Mouse (Mus musculus) ES-E14 (cell line): ENCODE measurements around the gene Wbp1l. TPM values are rescaled to one million over a fixed set of nuclear protein-coding genes. Genes with fewer than 3 reads are reported as not detected.

Experiments used
- DNase-seq: peaks from one replicate; pipeline ENCODE4 v3.0.0-alpha.2; 2013; ENCODE audit warnings: low read depth, low spot score
- H3K27ac ChIP-seq: 2 replicates; pipeline ENCODE4 v1.5.1; 2012; ENCODE audit warnings: low read depth, mild to moderate bottlenecking, low read length, moderate library complexity, mixed read lengths; ENCODE audit not compliant: poor library complexity, insufficient read depth, severe bottlenecking
- H3K36me3 ChIP-seq: 2 replicates; pipeline ENCODE4 v1.6.1; 2012; ENCODE audit warnings: mild to moderate bottlenecking, low read length, moderate library complexity, mixed read lengths; ENCODE audit not compliant: control insufficient read depth, poor library complexity, insufficient read depth, severe bottlenecking
- H3K4me1 ChIP-seq, 2 experiments: fragments of 150-350 bp in 1 of 2; sonication (generic) in 1 of 2; 2 replicates each; pipeline ENCODE4 v1.6.1; 2012; ENCODE audit warnings: low read length in 2 of 2, mild to moderate bottlenecking in 1 of 2, mixed read lengths in 1 of 2; ENCODE audit not compliant: control insufficient read depth in 2 of 2, insufficient read depth in 2 of 2, poor library complexity in 1 of 2
- H3K4me3 ChIP-seq, 2 experiments: fragments of 150-350 bp in 1 of 2; sonication (generic) in 1 of 2; 2 replicates each; pipeline ENCODE4 v1.5.1; 2012; ENCODE audit warnings: low read length in 2 of 2, low read depth in 1 of 2, mild to moderate bottlenecking in 1 of 2, mixed read lengths in 1 of 2; ENCODE audit not compliant: insufficient read depth in 1 of 2, poor library complexity in 1 of 2, severe bottlenecking in 1 of 2
- H3K9ac ChIP-seq: 2 replicates; pipeline ENCODE4 v1.6.1; 2012; ENCODE audit warnings: low read depth, mild to moderate bottlenecking, low read length, mixed read lengths; ENCODE audit not compliant: poor library complexity, insufficient read depth, severe bottlenecking
- H3K9me3 ChIP-seq: fragments of 150-350 bp; sonication (generic); 2 replicates; pipeline ENCODE4 v1.6.1; 2012; ENCODE audit warnings: low read depth, mild to moderate bottlenecking, low read length; ENCODE audit not compliant: control insufficient read depth, insufficient read depth
- CHD2 ChIP-seq: IDR thresholded peaks from 2 replicates; pipeline ENCODE4 v1.6.1; 2014; ENCODE audit warnings: mild to moderate bottlenecking, low read depth, low read length, inconsistent platforms
- HCFC1 ChIP-seq: IDR thresholded peaks from 2 replicates; pipeline ENCODE4 v1.6.1; 2012; ENCODE audit warnings: low read length, inconsistent platforms, borderline replicate concordance; ENCODE audit not compliant: insufficient read depth
- MAFK ChIP-seq: IDR thresholded peaks from 2 replicates; pipeline ENCODE4 v1.6.1; 2014; ENCODE audit warnings: mild to moderate bottlenecking, low read depth, low read length, inconsistent platforms; ENCODE audit not compliant: insufficient read depth
- ZC3H11A ChIP-seq: IDR thresholded peaks from 2 replicates; pipeline ENCODE4 v1.6.1; 2012; ENCODE audit warnings: low read depth, mild to moderate bottlenecking, inconsistent platforms, low read length, borderline replicate concordance
- ZNF384 ChIP-seq: IDR thresholded peaks from 2 replicates; pipeline ENCODE4 v1.6.1; 2012; ENCODE audit warnings: low read depth, low read length, inconsistent platforms
- in situ Hi-C, 2 experiments: fragments of 600-800 bp; cut with MboI; formaldehyde crosslinking; loops; one replicate each; pipeline ENCODE4 v1.15.1; 2025; ENCODE audit warnings: low sequenced_read_pairs in 2 of 2, inconsistent platforms in 1 of 2; ENCODE audit not compliant: unreplicated experiment in 2 of 2
- total RNA-seq: library from RNA; depleted of rRNA; stranded (reverse); fragments of 300-350 nt; gene quantifications from 2 replicates; pipeline ENCODE4 v1.2.3, GENCODE M21; 2012

Wbp1l gene
- total RNA-seq, 1 experiment, result 40.2 TPM

GRCm38 (mm10) chr19:46572548-46572947, 26.3 kb upstream of the Wbp1l start:
- no peak for TF ChIP-seq ZC3H11A
- no peak for TF ChIP-seq HCFC1
- no peak for TF ChIP-seq CHD2
- TF ChIP-seq MAFK, result no peak
- no peak for TF ChIP-seq ZNF384
- Histone ChIP-seq H3K27ac (no peak overlapping the region), H3K36me3 (no peaks in the 10 kb centered on the region; the same call in 1 of the 2 replicates), H3K4me3 (peak overlapping the region; percentile 84 to 88), H3K9me3 (no peaks in the 10 kb centered on the region), H3K9ac (peak overlapping the region; percentile 79), H3K4me1 (peaks cover 2 to 6% of the 10 kb centered on the region in 2 experiments; a peak in 2 of 4 replicates)
- no peak for DNase-seq
- in situ Hi-C loops, result no loop called here

GRCm38 (mm10) chr19:46572951-46573937, 25.6 kb upstream of the Wbp1l start, which contains the start of the genes Arl3 and Sfxn2:
TSS of gene Arl3 (minus strand) at chr19:46573198.
TSS of gene Sfxn2 (plus strand) at chr19:46573365.
- H3K27ac ChIP-seq, result 0 out of 2 replicates have a peak within 1 kb of the TSS, but pooled peaks have one; percentile 44
- TF ChIP-seq MAFK (no peak), CHD2 (0 out of 2 replicates have a peak, but pooled peaks have one; percentile 19)
- peak within 1 kb of the TSS; percentile 86 for H3K9ac ChIP-seq
- peaks cover 2 to 6% of the 10 kb centered on the region in 2 experiments; a peak in 2 of 4 replicates for H3K4me1 ChIP-seq
- DNase-seq, result peak; percentile 89
- no peaks in the 10 kb centered on the region; the same call in 1 of the 2 replicates for H3K36me3 ChIP-seq
- peak within 1 kb of the TSS; percentile 88 to 94 for H3K4me3 ChIP-seq
- H3K9me3 ChIP-seq, result no peaks in the 10 kb centered on the region
- in situ Hi-C loops, result no loop called here

GRCm38 (mm10) chr19:46573990-46574389, 24.9 kb upstream of the Wbp1l start:
- Histone ChIP-seq H3K4me3 (peak overlapping the region; percentile 88 to 94; a peak in 3 of 4 replicates), H3K9ac (peak overlapping the region; percentile 86; the same call in 1 of the 2 replicates), H3K9me3 (no peaks in the 10 kb centered on the region), H3K36me3 (no peaks in the 10 kb centered on the region; the same call in 1 of the 2 replicates), H3K27ac (no peak overlapping the region), H3K4me1 (peaks cover 2 to 8% of the 10 kb centered on the region in 2 experiments; a peak in 2 of 4 replicates)
- in situ Hi-C loops, result no loop called here
- DNase-seq, result no peak
- no peak for TF ChIP-seq CHD2

- peaks cover 2 to 8% of the 10 kb centered on the region in 2 experiments; a peak in 2 of 4 replicates for H3K4me1 ChIP-seq
- no peaks in the 10 kb centered on the region for H3K9me3 ChIP-seq
- DNase-seq, result no peak
- no peak overlapping the region for H3K9ac ChIP-seq
- in situ Hi-C loops, result no loop called here
- no peak for TF ChIP-seq ZC3H11A
- no peak for TF ChIP-seq CHD2
- no peaks in the 10 kb centered on the region; the same call in 1 of the 2 replicates for H3K36me3 ChIP-seq
- no peak overlapping the region for H3K4me3 ChIP-seq
- no peak overlapping the region for H3K27ac ChIP-seq
Observed at GRCm38 (mm10) chr19:46575196-46575595, 23.7 kb upstream of the Wbp1l start.
